Mouse (Mus musculus): Measurements from ENCODE around the gene Ccdc65.
A peak's percentile ranks its signal among the peaks of the same experiment; 100 is the strongest.

Ccdc65 gene

DNA sequence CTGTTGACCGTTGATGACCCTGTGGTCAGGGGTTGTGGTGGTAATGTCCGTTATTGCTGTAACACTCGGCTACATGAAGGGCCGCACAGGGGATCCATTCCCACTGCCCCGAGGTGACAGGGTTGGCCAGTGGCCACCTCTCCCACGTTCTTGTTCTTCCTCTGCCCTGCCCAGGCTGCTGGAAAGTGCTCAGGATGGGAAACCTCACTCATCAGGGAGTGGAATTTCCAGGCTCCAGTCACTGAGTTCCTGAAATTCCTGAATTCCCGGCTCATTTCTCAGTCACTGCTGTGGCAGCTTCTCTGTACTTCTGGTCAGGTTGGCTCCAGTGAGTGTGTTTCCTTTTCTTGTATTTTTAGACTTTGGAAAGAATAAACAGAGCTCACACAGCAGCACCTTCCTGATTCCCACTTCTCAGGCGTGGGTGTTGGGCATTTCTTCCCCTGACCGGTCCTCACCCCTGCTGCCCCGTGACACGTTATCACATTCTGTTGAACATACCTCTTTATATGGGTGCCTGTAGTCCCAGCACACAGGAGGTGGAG, 15.8 kb upstream of the Ccdc65 start:
- no peak for DNase-seq (ENCODE audit: low read depth, low spot score)

- no peak for DNase-seq (ENCODE audit: low read depth, low spot score)
These were observed 12.3 kb upstream of the Ccdc65 start for GRCm38 (mm10) chr15:98695726-98696125.

GRCm38 (mm10) chr15:98696216-98696615, 11.8 kb upstream of the Ccdc65 start:
- peak; percentile 63 for DNase-seq (ENCODE audit: low read depth, low spot score)

DNA sequence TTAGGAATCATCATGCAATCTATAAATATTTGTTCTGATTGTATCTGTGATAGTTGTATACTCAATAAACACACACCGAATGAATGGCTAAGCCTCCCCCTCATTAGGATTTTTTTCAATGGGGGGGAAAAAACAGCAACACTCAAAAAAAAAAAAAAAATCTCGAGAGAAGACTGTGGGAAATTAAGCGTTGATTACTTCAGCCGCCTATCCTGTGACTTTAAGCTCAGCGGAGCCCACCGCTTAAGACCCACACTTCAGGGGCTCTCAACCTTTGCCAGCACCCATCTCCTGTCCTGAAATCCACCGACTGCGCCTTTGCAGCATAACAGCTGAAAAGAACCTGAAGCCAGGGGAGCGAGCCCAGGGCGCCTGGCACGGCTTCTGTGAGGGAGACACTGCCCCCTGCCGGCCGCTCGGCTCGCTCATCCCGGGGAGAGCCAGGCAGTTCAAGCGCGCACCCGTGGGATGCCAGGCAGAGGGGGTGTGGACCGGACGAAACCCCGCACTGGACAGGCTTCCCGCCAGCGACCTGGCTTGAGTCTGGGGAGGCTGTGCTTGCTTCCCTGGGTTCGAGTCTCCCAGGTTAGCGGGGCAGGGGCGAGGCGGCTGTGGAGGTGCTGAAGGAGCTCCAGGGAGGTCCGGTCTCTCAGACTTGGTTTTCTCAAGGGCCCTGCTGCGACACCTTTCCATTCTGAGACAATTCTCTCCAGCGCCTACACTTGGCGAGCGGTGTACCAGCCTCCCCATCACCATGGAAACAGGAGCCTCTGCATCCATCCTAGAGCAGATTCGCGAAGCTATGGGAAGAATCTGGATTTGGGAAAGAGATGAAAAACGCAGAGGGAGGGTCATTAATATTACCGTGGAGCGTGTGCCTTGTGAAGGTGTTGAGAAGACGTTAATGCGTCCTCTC, 8.6 kb upstream of the Ccdc65 start:
- DNase-seq (ENCODE audit: low read depth, low spot score): peak; percentile 85

DNA sequence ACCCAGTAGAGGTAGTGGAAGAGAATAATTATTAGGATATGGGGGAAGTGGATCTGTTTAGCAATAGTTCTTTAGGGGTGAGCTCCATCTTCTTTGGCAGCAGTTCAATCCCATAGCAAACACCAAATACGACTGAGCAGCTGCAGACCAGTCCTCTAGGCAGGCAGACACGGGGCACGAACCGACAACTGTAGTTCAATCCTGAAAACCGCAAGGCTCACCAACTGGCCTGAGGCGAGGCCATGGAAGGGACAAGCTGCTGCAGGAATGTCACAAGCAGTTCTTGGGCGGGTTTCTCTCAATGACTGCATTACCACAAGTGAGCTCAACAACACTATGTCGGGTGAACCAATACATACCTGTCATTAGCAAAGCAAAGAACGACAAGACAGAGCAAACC, 3.7 kb upstream of the Ccdc65 start:
- no peak for DNase-seq (ENCODE audit: low read depth, low spot score)

- peak; percentile 81 for DNase-seq (ENCODE audit: low read depth, low spot score)
These were observed 2.4 kb downstream of the Ccdc65 start for GRCm38 (mm10) chr15:98710442-98710841.

DNA sequence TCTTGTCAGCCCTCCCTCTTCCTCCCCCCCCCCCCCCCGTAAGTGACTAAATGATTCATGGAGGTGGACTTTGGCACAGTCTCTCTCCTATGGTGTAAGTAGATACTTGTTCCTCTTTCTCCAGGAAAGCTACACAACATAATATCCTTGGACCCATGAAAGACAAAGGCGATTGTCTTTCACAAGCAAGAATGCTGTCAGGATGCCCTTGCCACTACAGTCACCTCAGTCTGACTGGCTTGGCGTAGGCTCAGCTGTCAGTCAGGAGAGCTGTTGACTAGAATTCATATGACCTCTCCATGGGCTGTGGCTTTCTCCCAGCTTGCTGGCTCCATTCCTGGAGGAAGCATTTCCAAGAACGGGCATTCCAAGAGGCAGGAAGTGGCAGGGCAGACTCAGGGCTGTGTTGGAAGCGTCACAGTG, 6.2 kb downstream of the Ccdc65 start:
- DNase-seq (ENCODE audit: low read depth, low spot score): no peak

GRCm38 (mm10) chr15:98717301-98717700, 9.3 kb downstream of the Ccdc65 start:
- no peak for DNase-seq (ENCODE audit: low read depth, low spot score)

GRCm38 (mm10) chr15:98722191-98722590, 14.2 kb downstream of the Ccdc65 start:
- no peak for DNase-seq (ENCODE audit: low read depth, low spot score)

DNA sequence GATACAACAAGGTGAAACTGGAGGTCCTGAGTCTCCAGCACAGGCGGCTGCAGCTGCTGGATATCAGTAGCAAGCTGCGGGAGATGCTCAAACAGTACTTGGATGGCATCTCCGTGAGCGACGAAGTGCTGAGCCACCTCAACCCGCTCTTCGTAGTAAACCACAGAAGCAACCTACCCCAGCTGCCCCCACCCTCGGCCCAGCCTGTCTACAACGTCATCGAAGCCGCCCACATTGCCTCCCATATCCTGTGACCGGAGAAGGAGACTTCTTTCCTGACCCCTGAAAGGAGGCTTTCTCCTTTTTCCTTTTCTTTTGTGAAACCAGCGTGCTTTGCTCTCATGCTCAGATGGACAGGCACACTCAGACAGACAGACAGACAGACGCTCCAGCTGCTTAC, 14.8 kb downstream of the Ccdc65 start:
- no peak for DNase-seq (ENCODE audit: low read depth, low spot score)

GRCm38 (mm10) chr15:98724441-98724840, 16.4 kb downstream of the Ccdc65 start:
- DNase-seq (ENCODE audit: low read depth, low spot score): peak; percentile 35

DNA sequence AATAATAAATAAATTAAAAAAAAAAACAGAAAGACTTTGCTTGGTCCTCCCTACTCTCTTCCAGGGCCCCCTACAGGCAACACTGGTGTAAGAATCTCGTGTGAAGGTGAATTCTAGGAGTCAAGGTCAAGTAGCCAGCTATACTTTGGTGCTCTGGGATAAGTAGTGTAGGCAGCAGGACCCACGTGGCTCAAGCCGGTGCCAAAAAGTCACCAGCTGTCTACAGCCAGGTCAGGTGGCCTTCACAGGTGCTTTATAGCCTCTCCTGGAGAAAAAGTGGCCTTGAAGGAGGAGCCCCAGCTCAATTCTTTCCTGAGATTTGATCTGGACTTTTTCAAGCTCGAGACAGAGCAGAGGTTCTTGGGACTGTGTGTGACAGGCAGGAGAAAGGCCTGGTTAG, 18.1 kb downstream of the Ccdc65 start:
- no peak for DNase-seq (ENCODE audit: low read depth, low spot score)

GRCm38 (mm10) chr15:98726746-98727145, 18.7 kb downstream of the Ccdc65 start:
- no peak for DNase-seq (ENCODE audit: low read depth, low spot score)

DNA sequence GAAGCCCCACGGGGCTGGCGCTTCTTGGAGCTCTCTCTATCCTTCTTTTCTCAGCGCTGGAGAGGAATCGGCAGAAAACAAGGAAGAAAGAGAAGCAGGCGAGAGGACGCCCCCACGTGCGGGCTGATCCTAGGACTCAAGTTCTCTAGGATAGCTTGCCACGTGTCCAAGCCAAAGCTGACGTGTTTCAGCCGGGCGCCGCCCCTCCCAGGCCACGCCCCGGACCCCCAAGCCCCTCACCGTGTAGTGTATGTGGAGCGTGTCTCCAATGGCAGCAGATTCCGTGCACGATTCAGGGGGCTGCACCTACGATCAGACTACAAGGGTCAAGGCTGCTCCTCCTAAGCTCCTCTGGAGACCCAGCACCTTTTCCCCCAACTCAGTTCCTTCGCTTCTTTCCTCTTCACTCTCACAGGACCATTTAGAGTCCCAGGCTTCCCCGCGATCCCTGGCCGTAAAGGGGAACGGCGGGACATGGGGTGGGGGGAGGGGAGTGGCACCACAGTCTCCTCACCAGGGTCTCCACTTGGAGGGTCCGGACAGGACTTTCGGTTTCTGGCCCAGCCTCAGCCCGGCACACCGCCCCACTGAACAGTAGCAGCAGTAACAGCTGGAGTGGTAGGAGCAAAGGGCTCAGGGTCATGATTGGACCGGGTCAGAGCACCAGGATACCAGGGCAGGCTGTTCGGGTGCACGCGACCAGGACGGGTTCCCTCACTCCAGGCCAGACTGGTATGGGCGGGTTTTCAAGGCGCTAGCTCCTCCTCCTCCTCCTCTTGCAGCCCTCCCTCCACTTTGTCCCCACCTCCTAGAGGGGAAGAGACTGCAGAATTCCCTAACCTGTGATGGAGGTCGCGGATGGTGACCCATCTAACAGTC, 19.7 kb downstream of the Ccdc65 start, which contains the start of gene Fkbp11:
Gene Fkbp11 (minus strand): TSS at position 756 of the 879 bp plus-strand sequence.
- peak; percentile 94 for DNase-seq (ENCODE audit: low read depth, low spot score)

GRCm38 (mm10) chr15:98728366-98728765, 20.4 kb downstream of the Ccdc65 start:
- no peak for DNase-seq (ENCODE audit: low read depth, low spot score)

- DNase-seq (ENCODE audit: low read depth, low spot score): no peak
These were observed 22.0 kb downstream of the Ccdc65 start for GRCm38 (mm10) chr15:98729791-98730545.

DNA sequence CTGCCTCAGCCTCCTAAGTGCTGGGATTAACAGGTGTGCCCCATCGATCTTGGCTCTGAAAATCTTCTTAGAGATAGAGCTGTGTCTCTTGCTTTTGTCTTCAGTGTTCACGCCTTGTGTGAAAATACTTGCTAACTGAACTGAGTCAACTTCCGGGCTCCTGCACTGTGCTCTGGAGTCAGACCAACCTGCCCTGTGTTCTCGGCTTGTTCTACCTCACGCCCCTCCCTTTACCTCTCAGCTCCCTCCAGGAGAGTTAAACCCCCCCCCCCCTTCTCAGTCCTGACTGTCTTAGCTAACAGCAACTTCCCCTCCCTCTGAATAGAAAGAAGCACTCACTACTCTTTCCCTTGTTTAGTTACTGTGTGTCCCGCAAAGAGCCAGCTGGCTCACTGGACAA, 22.8 kb downstream of the Ccdc65 start:
- no peak for DNase-seq (ENCODE audit: low read depth, low spot score)

DNA sequence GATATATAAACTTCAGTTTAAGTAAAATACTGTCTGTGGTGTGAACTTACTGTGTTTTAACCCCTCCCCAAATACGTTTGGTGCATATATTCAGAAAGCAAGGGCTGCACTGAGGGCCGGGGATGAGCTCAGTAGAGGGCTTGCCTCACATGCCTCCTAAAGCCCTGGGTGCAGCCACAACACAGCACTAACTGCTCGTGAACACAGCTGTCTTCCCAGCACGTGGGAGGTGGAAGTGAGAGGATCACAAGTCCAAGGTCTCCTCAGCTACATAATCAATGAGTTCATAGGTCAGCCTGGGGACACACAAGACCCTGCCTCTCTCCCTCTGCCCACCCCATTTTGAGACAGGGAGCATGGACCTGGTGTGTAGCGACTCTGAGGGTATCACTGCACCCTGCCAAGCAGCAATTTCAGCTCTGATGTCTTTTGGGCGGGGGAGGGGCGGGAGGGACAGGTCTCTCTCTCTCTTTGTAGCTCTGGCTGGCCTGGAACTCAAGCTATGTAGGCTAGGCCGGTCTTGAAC, 24.1 kb downstream of the Ccdc65 start:
- DNase-seq (ENCODE audit: low read depth, low spot score): no peak

- DNase-seq (ENCODE audit: low read depth, low spot score): no peak
These were observed 25.4 kb downstream of the Ccdc65 start for GRCm38 (mm10) chr15:98733370-98733769.

DNA sequence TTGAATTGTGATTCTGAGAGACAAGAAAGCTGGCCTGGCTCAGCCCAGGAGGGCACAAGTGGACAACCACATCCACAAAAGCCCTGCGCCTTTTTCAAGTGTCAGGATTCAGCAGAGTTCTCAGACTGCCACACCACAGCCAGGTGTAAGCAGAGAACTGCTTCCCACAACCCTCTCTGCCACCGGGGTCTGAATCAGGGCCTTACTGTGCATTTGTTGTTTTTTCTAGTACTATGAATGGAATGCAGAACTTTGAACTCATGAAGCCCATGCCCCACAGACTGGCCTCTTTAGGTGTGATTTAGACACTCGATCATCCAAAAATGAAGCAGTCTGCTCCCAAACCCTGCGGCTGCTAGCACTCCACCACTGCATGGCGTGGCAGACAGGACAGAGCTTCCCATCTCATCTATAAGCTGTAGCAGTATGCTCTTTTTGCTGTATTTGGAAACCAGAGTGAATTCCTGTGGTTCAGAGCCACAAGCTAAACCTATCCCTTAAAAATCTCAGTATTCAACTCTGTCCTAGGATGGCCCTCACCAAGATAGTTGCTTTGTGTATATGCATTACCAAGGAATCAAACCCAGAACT, 26.1 kb downstream of the Ccdc65 start:
- no peak for DNase-seq (ENCODE audit: low read depth, low spot score)

- DNase-seq (ENCODE audit: low read depth, low spot score): no peak
These were observed 28.5 kb downstream of the Ccdc65 start for GRCm38 (mm10) chr15:98736521-98736920.

Data from R1 (cell line).